Mouse (Mus musculus) cerebellum, adult 18-20 months (tissue): ENCODE data around the gene Igf2bp2.

ENCODE experiments used
- DNase-seq, 2 experiments: peaks; one replicate each; pipeline ENCODE4 v3.0.0; 2021

The Igf2bp2 gene

GRCm38 (mm10) chr16:22162512-22163455 is at the start of gene Igf2bp2:
Igf2bp2 (minus strand) TSS chr16:22163299.
- peak in 1 of 2 experiments; percentile 6 for DNase-seq

GRCm38 (mm10) chr16:22203501-22203900 is 40.4 kb upstream of the Igf2bp2 start:
- no peak for DNase-seq

GRCm38 (mm10) chr16:22201858-22202257 is 38.8 kb upstream of the Igf2bp2 start:
- no peak for DNase-seq

GRCm38 (mm10) chr16:22200476-22200875 is 37.4 kb upstream of the Igf2bp2 start:
- DNase-seq, result no peak

- no peak for DNase-seq
Observed at GRCm38 (mm10) chr16:22187366-22187765, 24.3 kb upstream of the Igf2bp2 start.

- no peak for DNase-seq
Observed at GRCm38 (mm10) chr16:22185411-22185810, 22.3 kb upstream of the Igf2bp2 start.

- no peak for DNase-seq
Observed at GRCm38 (mm10) chr16:22184113-22184512, 21.0 kb upstream of the Igf2bp2 start.

- no peak for DNase-seq
Observed at GRCm38 (mm10) chr16:22182286-22182685, 19.2 kb upstream of the Igf2bp2 start.

GRCm38 (mm10) chr16:22178793-22179192 is 15.7 kb upstream of the Igf2bp2 start:
- no peak for DNase-seq

GRCm38 (mm10) chr16:22177999-22178398 is 14.9 kb upstream of the Igf2bp2 start:
- DNase-seq, result no peak

GRCm38 (mm10) chr16:22168731-22169130 is 5.6 kb upstream of the Igf2bp2 start:
- DNase-seq, result no peak

- no peak for DNase-seq
Observed at GRCm38 (mm10) chr16:22165556-22165955, 2.5 kb upstream of the Igf2bp2 start.

- DNase-seq, result no peak
Observed at GRCm38 (mm10) chr16:22164446-22164845, 1.3 kb upstream of the Igf2bp2 start.

GRCm38 (mm10) chr16:22163456-22163851 is 355 bp upstream of the Igf2bp2 start:
- DNase-seq, result no peak

GRCm38 (mm10) chr16:22162066-22162511 is 1.0 kb downstream of the Igf2bp2 start:
- no peak for DNase-seq

GRCm38 (mm10) chr16:22161351-22162065 is 1.6 kb downstream of the Igf2bp2 start:
- DNase-seq, result no peak

- DNase-seq, result no peak
Observed at GRCm38 (mm10) chr16:22160386-22161145, 2.5 kb downstream of the Igf2bp2 start.

- DNase-seq, result no peak
Observed at GRCm38 (mm10) chr16:22152941-22153444, 10.1 kb downstream of the Igf2bp2 start.

GRCm38 (mm10) chr16:22151706-22152315 is 11.3 kb downstream of the Igf2bp2 start:
- DNase-seq, result no peak

GRCm38 (mm10) chr16:22150421-22150820 is 12.7 kb downstream of the Igf2bp2 start:
- DNase-seq, result no peak

- no peak for DNase-seq
Observed at GRCm38 (mm10) chr16:22149659-22150345, 13.3 kb downstream of the Igf2bp2 start.

GRCm38 (mm10) chr16:22149076-22149475 is 14.0 kb downstream of the Igf2bp2 start:
- no peak for DNase-seq
